Mouse (Mus musculus) neural tube, embryonic 13.5 days (tissue): ENCODE data around the gene Ttc38. TPM values are rescaled to one million over a fixed set of nuclear protein-coding genes. Genes with fewer than 3 reads are reported as not detected.
A peak's percentile ranks its signal among the peaks of the same experiment; 100 is the strongest.
"Not testable (repeated sequence)": the region's sequence is repeated elsewhere in the genome, so short reads cannot be mapped to it uniquely, and the experiment has no call there.

ENCODE experiments used
- ATAC-seq: fragments of 200-750 bp; cut with Nextera tagmentation; 2 replicates; pipeline ENCODE4 v1.8.0; 2017; ENCODE audit warnings: low read depth, mild to moderate bottlenecking, moderate TSS enrichment, moderate library complexity
- H3K27ac ChIP-seq: fragments of 300-500 bp; sonication (generic); replicated peaks from 2 replicates; pipeline ENCODE4 v1.5.1; 2015; ENCODE audit warnings: moderate library complexity, mild to moderate bottlenecking, inconsistent platforms
- H3K27me3 ChIP-seq: fragments of 300-500 bp; sonication (generic); 2 replicates; pipeline ENCODE4 v1.6.1; 2015; ENCODE audit warnings: mild to moderate bottlenecking, inconsistent platforms
- H3K36me3 ChIP-seq: fragments of 300-500 bp; sonication (generic); 2 replicates; pipeline ENCODE4 v1.6.1; 2015; ENCODE audit warnings: mild to moderate bottlenecking, inconsistent platforms
- H3K4me1 ChIP-seq: fragments of 300-500 bp; sonication (generic); replicated peaks from 2 replicates; pipeline ENCODE4 v1.6.1; 2015; ENCODE audit warnings: inconsistent platforms
- H3K4me2 ChIP-seq: fragments of 300-500 bp; sonication (generic); 2 replicates; pipeline ENCODE4 v1.6.1; 2015; ENCODE audit warnings: inconsistent platforms, mild to moderate bottlenecking, moderate library complexity
- H3K4me3 ChIP-seq: fragments of 300-500 bp; sonication (generic); 2 replicates; pipeline ENCODE4 v1.5.1; 2015; ENCODE audit warnings: mild to moderate bottlenecking, inconsistent platforms
- H3K9ac ChIP-seq: fragments of 300-500 bp; sonication (generic); 2 replicates; pipeline ENCODE4 v1.6.1; 2015; ENCODE audit warnings: moderate library complexity, mild to moderate bottlenecking, inconsistent platforms
- H3K9me3 ChIP-seq: fragments of 300-500 bp; sonication (generic); 2 replicates; pipeline ENCODE4 v1.6.1; 2016; ENCODE audit warnings: inconsistent platforms
- WGBS: fragments of 180-500 bp; shearing (Covaris S2); methylation state at CpG from one replicate; pipeline ENCODE4 v1.1.7; 2015; 5-methylcytosine and 5-hydroxymethylcytosine counted together
- polyA plus RNA-seq: library from polyadenylated mRNA; unstranded; fragments of >200 nt; fragmentation: Nextera tagmentation; extraction: Ambion mirVana; gene quantifications from 2 replicates; pipeline ENCODE4 v1.2.1, GENCODE M21; 2015

The Ttc38 gene
- polyA plus RNA-seq, 1 experiment from 2014 or later, result 3.9 TPM

GRCm38 (mm10) chr15:85829470-85829869, 2.6 kb upstream of the Ttc38 start:
- 78% methylated on average over 5 of the region's 5 CpGs for whole genome bisulfite sequencing
- no peak overlapping the region for H3K4me2 ChIP-seq
- no peak overlapping the region for H3K4me3 ChIP-seq
- peaks cover 12% of the 10 kb centered on the region for H3K4me1 ChIP-seq
- no peak overlapping the region for H3K9ac ChIP-seq
- ATAC-seq, result no peak
- no peaks in the 10 kb centered on the region for H3K9me3 ChIP-seq
- H3K27me3 ChIP-seq, result no peaks in the 10 kb centered on the region
- H3K27ac ChIP-seq, result no peak overlapping the region
- no peaks in the 10 kb centered on the region for H3K36me3 ChIP-seq

DNA sequence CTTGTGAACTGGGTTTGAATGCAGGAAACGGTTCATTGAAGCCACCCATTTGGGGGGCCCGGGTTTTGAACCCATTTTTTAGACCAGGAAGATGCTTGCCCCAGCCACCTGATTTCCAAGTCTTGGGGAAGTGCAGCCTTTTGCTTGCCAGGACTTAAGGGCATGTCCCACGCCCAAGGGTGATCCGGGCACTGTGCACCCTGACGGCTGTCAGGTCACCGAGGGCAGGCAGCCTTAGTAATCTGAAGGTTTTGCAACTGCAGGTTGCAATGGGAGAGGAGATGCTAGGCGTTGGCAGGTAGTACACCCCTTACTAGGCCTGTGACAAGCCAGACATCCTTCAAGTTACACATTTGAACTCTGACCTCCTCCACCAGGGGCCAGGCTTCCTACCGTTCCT, 493 bp downstream of the Ttc38 start:
- peak overlapping the region; percentile 60 for H3K4me3 ChIP-seq
- peak overlapping the region; percentile 74 for H3K9ac ChIP-seq
- 0 out of 2 replicates have a peak overlapping the region, but pooled peaks have one; percentile 38 for H3K27ac ChIP-seq
- peak overlapping the region; percentile 68 for H3K4me2 ChIP-seq
- 54% methylated on average over 8 of the region's 8 CpGs for WGBS
- ATAC-seq, result no peak
- no peaks in the 10 kb centered on the region for H3K27me3 ChIP-seq
- H3K36me3 ChIP-seq, result peaks cover 5% of the 10 kb centered on the region; the same call in 1 of the 2 replicates
- H3K9me3 ChIP-seq, result no peaks in the 10 kb centered on the region
- H3K4me1 ChIP-seq, result peaks cover 12% of the 10 kb centered on the region

GRCm38 (mm10) chr15:85835335-85835734, 3.2 kb downstream of the Ttc38 start:
- H3K4me3 ChIP-seq, result no peak overlapping the region
- no peak for ATAC-seq
- WGBS, result 60% methylated on average over 3 of the region's 3 CpGs
- no peak overlapping the region for H3K9ac ChIP-seq
- no peaks in the 10 kb centered on the region for H3K27me3 ChIP-seq
- H3K36me3 ChIP-seq, result peaks cover 5% of the 10 kb centered on the region; the same call in 1 of the 2 replicates
- peaks cover 12% of the 10 kb centered on the region for H3K4me1 ChIP-seq
- H3K9me3 ChIP-seq, result no peaks in the 10 kb centered on the region
- H3K27ac ChIP-seq, result no peak overlapping the region
- H3K4me2 ChIP-seq, result no peak overlapping the region

- no peak for ATAC-seq
Measured at GRCm38 (mm10) chr15:85836887-85837286, 4.8 kb downstream of the Ttc38 start.

GRCm38 (mm10) chr15:85840983-85841382, 8.9 kb downstream of the Ttc38 start:
- Histone ChIP-seq H3K36me3 (peaks cover 6% of the 10 kb centered on the region; the same call in 1 of the 2 replicates), H3K9me3 (no peaks in the 10 kb centered on the region), H3K4me3 (no peak overlapping the region), H3K27ac (no peak overlapping the region), H3K9ac (no peak overlapping the region), H3K4me1 (no peaks in the 10 kb centered on the region), H3K27me3 (no peaks in the 10 kb centered on the region), H3K4me2 (no peak overlapping the region)
- WGBS, result 28% methylated on average over 6 of the region's 6 CpGs
- no peak for ATAC-seq

More at GRCm38 (mm10) chr15:85836887-85837286, 4.8 kb downstream of the Ttc38 start:
- Histone ChIP-seq H3K9ac (no peak overlapping the region), H3K27ac (no peak overlapping the region), H3K36me3 (peaks cover 5% of the 10 kb centered on the region; the same call in 1 of the 2 replicates), H3K27me3 (no peaks in the 10 kb centered on the region), H3K4me1 (peaks cover 7% of the 10 kb centered on the region), H3K4me3 (no peak overlapping the region), H3K9me3 (no peaks in the 10 kb centered on the region), H3K4me2 (no peak overlapping the region)
- WGBS, result 92% methylated on average over 5 of the region's 5 CpGs

GRCm38 (mm10) chr15:85841796-85842360, 9.8 kb downstream of the Ttc38 start:
- H3K36me3 ChIP-seq, result peaks cover 7% of the 10 kb centered on the region; the same call in 1 of the 2 replicates
- H3K9ac ChIP-seq, result no peak overlapping the region
- ATAC-seq, result no peak
- no peaks in the 10 kb centered on the region for H3K9me3 ChIP-seq
- no peaks in the 10 kb centered on the region for H3K27me3 ChIP-seq
- no peak overlapping the region for H3K4me2 ChIP-seq
- no peaks in the 10 kb centered on the region for H3K4me1 ChIP-seq
- H3K27ac ChIP-seq, result no peak overlapping the region
- H3K4me3 ChIP-seq, result no peak overlapping the region
- 87% methylated on average over 5 of the region's 5 CpGs for WGBS

- no peaks in the 10 kb centered on the region for H3K4me1 ChIP-seq
- H3K4me2 ChIP-seq, result no peak overlapping the region
- no peak overlapping the region for H3K27ac ChIP-seq
- ATAC-seq, result no peak
- no peak overlapping the region for H3K9ac ChIP-seq
- H3K27me3 ChIP-seq, result no peaks in the 10 kb centered on the region
- H3K4me3 ChIP-seq, result no peak overlapping the region
- no peaks in the 10 kb centered on the region for H3K9me3 ChIP-seq
- H3K36me3 ChIP-seq, result peaks cover 7% of the 10 kb centered on the region; the same call in 1 of the 2 replicates
Measured at GRCm38 (mm10) chr15:85845071-85845470, 13.0 kb downstream of the Ttc38 start.

DNA sequence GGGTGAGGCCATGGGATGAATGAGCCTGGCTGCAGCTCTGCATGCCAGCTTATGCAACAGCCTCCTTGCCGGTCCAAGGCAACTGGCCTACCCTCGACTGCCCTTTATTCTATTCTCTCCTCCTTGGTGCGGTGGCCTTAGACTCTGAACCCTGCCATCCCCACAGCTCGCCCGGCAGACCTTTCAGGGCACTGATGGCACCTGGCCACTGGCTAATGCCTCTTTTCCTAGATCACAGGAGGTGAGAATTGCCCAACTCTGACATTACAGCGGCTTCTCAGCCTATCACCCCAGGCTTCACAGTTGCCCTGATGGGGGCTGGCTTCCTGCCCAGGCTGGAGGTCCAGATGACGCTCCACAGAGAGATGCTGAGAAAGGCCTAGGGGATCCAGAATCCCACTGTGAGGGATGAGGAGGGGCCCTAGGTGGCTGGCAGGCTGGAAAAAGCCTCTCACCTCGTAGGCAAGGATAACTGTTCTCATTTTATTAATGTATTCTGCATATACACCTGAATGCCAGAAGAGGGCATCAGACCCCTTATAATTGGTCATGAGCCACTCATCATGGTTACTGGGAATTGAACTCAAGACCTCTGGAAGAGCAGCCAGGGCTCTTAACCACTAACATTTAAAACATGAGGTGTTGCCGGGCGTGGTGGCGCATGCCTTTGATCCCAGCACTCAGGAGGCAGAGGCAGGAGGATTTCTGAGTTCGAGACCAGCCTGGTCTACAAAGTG, 19.7 kb downstream of the Ttc38 start:
- no peak overlapping the region for H3K4me2 ChIP-seq
- H3K4me3 ChIP-seq, result no peak overlapping the region
- H3K4me1 ChIP-seq, result no peaks in the 10 kb centered on the region
- H3K36me3 ChIP-seq, result no peaks in the 10 kb centered on the region; the same call in 1 of the 2 replicates
- H3K27me3 ChIP-seq, result no peaks in the 10 kb centered on the region
- H3K9me3 ChIP-seq, result no peaks in the 10 kb centered on the region
- no peak for ATAC-seq
- 79% methylated on average over 12 of the region's 12 CpGs for WGBS
- no peak overlapping the region for H3K9ac ChIP-seq
- H3K27ac ChIP-seq, result no peak overlapping the region

- Histone ChIP-seq H3K27me3 (no peaks in the 10 kb centered on the region), H3K9me3 (no peaks in the 10 kb centered on the region), H3K4me3 (peak overlapping the region; percentile 55), H3K4me1 (peaks cover 31% of the 10 kb centered on the region), H3K27ac (peak overlapping the region; percentile 87), H3K36me3 (peaks cover 13% of the 10 kb centered on the region; the same call in 1 of the 2 replicates), H3K9ac (peak overlapping the region; percentile 82), H3K4me2 (peak overlapping the region; percentile 89)
- 9% methylated on average over 15 of the region's 15 CpGs for WGBS
- ATAC-seq, result peak; percentile 47
Measured at GRCm38 (mm10) chr15:85858980-85859489, 26.9 kb downstream of the Ttc38 start.

- Histone ChIP-seq H3K4me2 (peak within 1 kb of the TSS; percentile 89), H3K4me3 (peak within 1 kb of the TSS; percentile 55), H3K27ac (peak within 1 kb of the TSS; percentile 87), H3K4me1 (peaks cover 31% of the 10 kb centered on the region), H3K9ac (peak within 1 kb of the TSS; percentile 82), H3K36me3 (peaks cover 17% of the 10 kb centered on the region; the same call in 1 of the 2 replicates), H3K9me3 (no peaks in the 10 kb centered on the region), H3K27me3 (no peaks in the 10 kb centered on the region)
- ATAC-seq, result peak; percentile 98
- WGBS, result under 1% methylated on average over 42 of the region's 42 CpGs
Measured at GRCm38 (mm10) chr15:85859490-85860031, 27.5 kb downstream of the Ttc38 start, which contains the start of gene Gtse1. TSS of gene Gtse1 (plus strand) at chr15:85859745.

DNA sequence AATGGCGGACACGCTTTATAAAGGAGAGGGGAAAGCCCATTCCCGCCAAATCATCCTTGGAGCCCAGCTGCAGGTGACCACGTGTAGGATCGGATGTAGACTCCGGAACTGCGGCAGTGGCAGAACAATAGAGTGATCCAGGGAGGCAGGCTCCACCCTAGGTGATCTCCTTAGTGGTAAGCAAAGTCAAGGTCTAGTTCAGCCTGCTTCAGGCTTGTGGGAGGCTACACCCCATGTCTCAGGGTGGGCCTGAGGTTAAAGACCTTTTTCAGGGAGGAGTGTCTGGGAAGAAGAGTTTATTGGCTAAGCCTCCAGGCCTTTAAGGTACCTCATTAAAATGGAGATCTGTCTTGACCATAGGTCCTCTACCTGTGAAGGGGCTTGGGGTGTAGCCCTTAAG, 33.8 kb downstream of the Ttc38 start:
- peaks cover 36% of the 10 kb centered on the region; the same call in 1 of the 2 replicates for H3K36me3 ChIP-seq
- not testable (repeated sequence) for H3K27ac ChIP-seq, H3K4me2 ChIP-seq, H3K9me3 ChIP-seq, H3K4me3 ChIP-seq, ATAC-seq, H3K9ac ChIP-seq, H3K27me3 ChIP-seq, H3K4me1 ChIP-seq
- 91% methylated on average over 7 of the region's 7 CpGs for WGBS

DNA sequence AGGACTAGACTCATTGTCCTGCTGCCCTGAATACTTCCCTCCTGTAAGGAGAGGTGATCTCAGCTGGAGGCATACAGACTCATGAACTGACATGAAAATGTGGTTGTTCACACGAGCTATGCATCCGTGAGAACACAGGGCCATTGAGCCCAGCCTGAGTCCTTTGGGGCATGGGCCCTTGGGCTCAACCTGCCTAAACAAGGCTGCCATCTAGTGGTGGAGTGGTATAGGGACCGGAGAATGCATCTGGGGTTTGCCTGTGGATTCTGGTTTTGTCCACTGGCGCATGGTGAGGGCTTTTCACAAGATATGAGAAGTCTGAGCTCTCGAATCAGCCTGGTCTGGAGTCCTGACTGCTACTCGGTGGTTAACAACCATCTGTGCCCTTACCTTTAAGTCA, 35.6 kb downstream of the Ttc38 start:
- Histone ChIP-seq H3K9me3 (no peaks in the 10 kb centered on the region), H3K4me3 (no peak overlapping the region), H3K9ac (no peak overlapping the region), H3K36me3 (peaks cover 44% of the 10 kb centered on the region; the same call in 1 of the 2 replicates), H3K27ac (no peak overlapping the region), H3K4me2 (no peak overlapping the region), H3K4me1 (no peaks in the 10 kb centered on the region), H3K27me3 (no peaks in the 10 kb centered on the region)
- ATAC-seq, result no peak
- WGBS, result 50% methylated on average over 6 of the region's 6 CpGs
